Mouse (Mus musculus): Measurements from ENCODE around the gene 1700017B05Rik.

DNA sequence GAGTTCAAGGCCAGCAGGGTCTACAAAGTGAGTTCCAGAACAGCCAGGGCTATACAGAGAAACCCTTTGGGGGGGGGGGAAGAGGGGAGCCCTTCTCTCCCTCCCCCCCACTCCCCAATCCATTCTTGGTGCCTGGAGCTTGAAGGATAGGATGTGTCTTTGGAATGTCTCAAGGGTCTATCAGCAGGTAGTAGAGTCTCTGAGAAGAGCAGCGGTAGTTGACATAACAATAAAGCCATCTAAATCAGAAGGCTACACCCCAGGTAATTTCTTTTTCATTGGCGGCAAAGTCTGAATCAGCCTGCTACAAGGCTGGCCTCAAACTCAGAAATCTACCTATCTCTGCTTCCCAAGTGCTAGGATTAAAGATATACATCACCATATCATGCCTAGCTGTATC lies 48.5 kb upstream of the 1700017B05Rik start:
- no peak for TF ChIP-seq CTCF (IDR thresholded peaks at IDR 0.05; ENCODE audit: low read depth, low read length)
- TF ChIP-seq GATA2 (IDR thresholded peaks at IDR 0.05; ENCODE audit: borderline replicate concordance, low read depth, low read length): no peak
